Mouse (Mus musculus) midbrain, postnatal 0 days (tissue): ENCODE results near the gene Tmem233. TPM values are rescaled to one million over a fixed set of nuclear protein-coding genes. Genes with fewer than 3 reads are reported as not detected.

Experiments
- ATAC-seq: fragments of 200-750 bp; cut with Nextera tagmentation; 2 replicates; pipeline ENCODE4 v1.8.0; 2017; ENCODE audit warnings: moderate number of reproducible peaks, mild to moderate bottlenecking, moderate TSS enrichment, moderate library complexity; ENCODE audit not compliant: low FRiP score
- DNase-seq: peaks from one replicate; pipeline ENCODE4 v3.0.0-alpha.2; 2015; ENCODE audit warnings: low spot score
- H3K27ac ChIP-seq: fragments of 300-500 bp; sonication (generic); 2 replicates; pipeline ENCODE4 v1.5.1; 2014; ENCODE audit warnings: low read depth, mild to moderate bottlenecking, low read length, mixed read lengths
- H3K27me3 ChIP-seq: fragments of 300-500 bp; sonication (generic); 2 replicates; pipeline ENCODE4 v1.6.1; 2014; ENCODE audit warnings: low read length, control low read depth, mixed read lengths; ENCODE audit not compliant: insufficient read depth
- H3K36me3 ChIP-seq: fragments of 300-500 bp; sonication (generic); 2 replicates; pipeline ENCODE4 v1.6.1; 2014; ENCODE audit warnings: low read length, control low read depth, mixed read lengths; ENCODE audit not compliant: insufficient read depth
- H3K4me1 ChIP-seq: fragments of 300-500 bp; sonication (generic); 2 replicates; pipeline ENCODE4 v1.6.1; 2014; ENCODE audit warnings: mild to moderate bottlenecking, control low read depth, antibody characterized with exemption, low read length, mixed read lengths; ENCODE audit not compliant: insufficient read depth
- H3K4me2 ChIP-seq: fragments of 300-500 bp; sonication (generic); 2 replicates; pipeline ENCODE4 v1.6.1; 2014; ENCODE audit warnings: low read depth, mild to moderate bottlenecking, low read length, mixed read lengths; ENCODE audit not compliant: poor library complexity, severe bottlenecking
- H3K4me3 ChIP-seq: fragments of 300-500 bp; sonication (generic); 2 replicates; pipeline ENCODE4 v1.5.1; 2014; ENCODE audit warnings: low read depth, mild to moderate bottlenecking, low read length, moderate library complexity
- H3K9ac ChIP-seq: fragments of 300-500 bp; sonication (generic); replicated peaks from 2 replicates; pipeline ENCODE4 v1.6.1; 2014; ENCODE audit warnings: mild to moderate bottlenecking, low read length, moderate library complexity, mixed read lengths; ENCODE audit not compliant: poor library complexity, severe bottlenecking
- H3K9me3 ChIP-seq: fragments of 300-500 bp; sonication (generic); 2 replicates; pipeline ENCODE4 v1.6.1; 2016; ENCODE audit warnings: low read length, control low read depth
- CTCF ChIP-seq: IDR thresholded peaks from 2 replicates; pipeline ENCODE4 v1.5.1; 2016; ENCODE audit warnings: antibody characterized with exemption, mild to moderate bottlenecking
- WGBS: fragments of 180-500 bp; shearing (Covaris S2); extraction: QIAGEN DNeasy Blood & Tissue Kit; methylation state at CpG from one replicate; pipeline ENCODE4 v1.1.7; 2014; 5-methylcytosine and 5-hydroxymethylcytosine counted together
- polyA plus RNA-seq: library from polyadenylated mRNA; unstranded; fragments of >200 nt; fragmentation: Nextera tagmentation; extraction: Ambion mirVana; gene quantifications from 2 replicates; pipeline ENCODE4 v1.2.1, GENCODE M21; 2015
- total RNA-seq: library from RNA; depleted of rRNA; stranded (reverse); fragments of >200 nt; gene quantifications from 2 replicates; pipeline ENCODE4 v1.2.3, GENCODE M21; 2014

The Tmem233 gene
- total and polyA plus RNA-seq, 2 experiments from 2014 or later, result not detected

DNA sequence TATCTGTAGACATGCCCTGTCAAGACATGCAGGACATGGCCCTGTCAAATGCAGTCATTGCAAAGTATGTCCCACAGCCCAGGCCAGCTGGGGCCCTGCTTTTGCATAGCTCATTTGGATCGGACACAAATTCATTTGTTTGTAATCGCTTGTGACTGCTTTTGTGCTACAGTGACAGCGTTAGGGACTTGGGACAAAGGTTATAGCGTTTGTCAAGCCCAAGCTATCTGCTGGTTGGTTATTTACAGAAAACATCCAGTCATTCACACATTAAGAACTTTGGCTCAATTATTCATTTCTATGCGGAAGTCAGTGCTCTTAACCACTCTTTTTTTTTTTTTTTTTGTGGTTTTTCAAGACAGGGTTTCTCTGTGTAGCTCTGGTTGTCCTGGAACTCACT, 30.9 kb downstream of the Tmem233 start:
- no peak for ATAC-seq
- no peak overlapping the region for H3K9ac ChIP-seq
- no peak overlapping the region for H3K4me3 ChIP-seq
- no peak for TF ChIP-seq CTCF
- H3K9me3 ChIP-seq, result no peaks in the 10 kb centered on the region
- no peaks in the 10 kb centered on the region for H3K27me3 ChIP-seq
- H3K4me1 ChIP-seq, result no peaks in the 10 kb centered on the region
- H3K36me3 ChIP-seq, result no peaks in the 10 kb centered on the region
- no peak overlapping the region for H3K27ac ChIP-seq
- DNase-seq, result no peak
- WGBS, result 79% methylated on average over 5 of the region's 5 CpGs
- H3K4me2 ChIP-seq, result no peak overlapping the region

DNA sequence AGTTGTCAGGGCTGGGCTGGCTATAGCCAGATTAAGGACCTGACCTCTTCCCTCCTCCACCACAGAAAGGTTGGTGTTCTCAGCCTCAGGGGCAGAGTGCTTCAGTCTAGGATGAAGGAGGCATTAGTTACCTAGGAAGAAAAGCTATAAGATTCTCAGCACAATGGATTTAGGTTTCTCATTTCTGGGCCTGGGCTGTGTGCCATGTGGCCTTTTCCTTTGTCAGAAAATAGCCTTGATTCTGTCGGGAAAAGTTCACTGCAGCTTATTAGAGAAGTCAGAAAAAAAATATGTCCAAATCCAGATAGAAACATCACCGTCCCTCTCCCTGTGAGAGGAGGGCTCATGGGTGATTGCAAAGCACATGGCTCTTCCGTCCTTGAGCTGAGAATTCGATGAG, 33.2 kb downstream of the Tmem233 start:
- H3K27ac ChIP-seq, result no peak overlapping the region
- H3K27me3 ChIP-seq, result no peaks in the 10 kb centered on the region
- no peak overlapping the region for H3K4me2 ChIP-seq
- no peak overlapping the region for H3K9ac ChIP-seq
- no peaks in the 10 kb centered on the region for H3K9me3 ChIP-seq
- 70% methylated on average over 4 of the region's 4 CpGs for WGBS
- H3K36me3 ChIP-seq, result no peaks in the 10 kb centered on the region
- H3K4me1 ChIP-seq, result no peaks in the 10 kb centered on the region
- DNase-seq, result no peak
- no peak overlapping the region for H3K4me3 ChIP-seq
- no peak for ATAC-seq
- TF ChIP-seq CTCF, result no peak

DNA sequence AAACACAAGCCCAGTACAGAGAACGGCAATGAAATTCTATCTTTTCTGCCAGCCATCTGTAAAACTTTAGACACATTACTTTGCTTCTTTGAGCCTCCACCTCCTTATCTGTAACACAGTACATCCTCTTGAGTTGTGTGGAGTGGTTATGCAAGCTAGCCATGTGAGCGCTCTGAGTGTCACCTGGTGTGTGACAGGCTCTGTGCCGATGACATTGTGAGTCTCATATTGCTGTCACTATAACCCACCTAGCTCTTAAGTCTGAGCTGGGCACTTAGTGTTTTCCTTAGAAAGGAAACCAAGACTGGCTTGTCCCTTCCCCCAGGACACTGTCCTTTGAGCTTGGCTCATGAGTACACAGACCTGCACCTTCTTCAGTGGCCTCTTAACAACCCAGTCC, 34.7 kb downstream of the Tmem233 start:
- Histone ChIP-seq H3K9me3 (no peaks in the 10 kb centered on the region), H3K27ac (no peak overlapping the region), H3K4me1 (no peaks in the 10 kb centered on the region), H3K36me3 (no peaks in the 10 kb centered on the region), H3K4me2 (no peak overlapping the region), H3K27me3 (no peaks in the 10 kb centered on the region), H3K4me3 (no peak overlapping the region), H3K9ac (no peak overlapping the region)
- ATAC-seq (no peak), DNase-seq (no peak)
- no peak for TF ChIP-seq CTCF
- WGBS, result 95% methylated on average over 3 of the region's 3 CpGs

DNA sequence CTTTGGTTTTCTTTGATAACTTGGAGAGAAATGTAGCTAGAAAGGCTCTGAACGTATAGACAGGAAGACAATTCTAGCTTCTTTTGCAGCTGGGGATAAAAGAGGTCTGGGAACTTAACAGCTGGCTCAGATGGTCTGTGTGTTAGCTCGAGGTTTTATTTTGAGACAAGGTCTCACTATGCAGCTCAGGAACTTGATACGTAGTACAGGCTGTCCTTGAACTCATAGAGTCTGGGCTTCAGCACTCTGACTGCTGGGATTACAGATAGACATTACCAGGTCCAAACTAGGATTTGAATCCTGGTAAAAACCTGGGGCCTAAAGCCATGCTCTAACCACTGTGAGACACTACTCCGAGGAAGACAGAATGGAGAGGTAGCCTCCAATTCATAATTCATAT, 36.8 kb downstream of the Tmem233 start:
- Histone ChIP-seq H3K9ac (no peak overlapping the region), H3K27ac (no peak overlapping the region), H3K4me2 (no peak overlapping the region), H3K36me3 (no peaks in the 10 kb centered on the region), H3K9me3 (no peaks in the 10 kb centered on the region), H3K27me3 (no peaks in the 10 kb centered on the region), H3K4me3 (no peak overlapping the region), H3K4me1 (no peaks in the 10 kb centered on the region)
- no peak for TF ChIP-seq CTCF
- DNase-seq (no peak), ATAC-seq (no peak)
- 80% methylated on average over 4 of the region's 4 CpGs for WGBS

DNA sequence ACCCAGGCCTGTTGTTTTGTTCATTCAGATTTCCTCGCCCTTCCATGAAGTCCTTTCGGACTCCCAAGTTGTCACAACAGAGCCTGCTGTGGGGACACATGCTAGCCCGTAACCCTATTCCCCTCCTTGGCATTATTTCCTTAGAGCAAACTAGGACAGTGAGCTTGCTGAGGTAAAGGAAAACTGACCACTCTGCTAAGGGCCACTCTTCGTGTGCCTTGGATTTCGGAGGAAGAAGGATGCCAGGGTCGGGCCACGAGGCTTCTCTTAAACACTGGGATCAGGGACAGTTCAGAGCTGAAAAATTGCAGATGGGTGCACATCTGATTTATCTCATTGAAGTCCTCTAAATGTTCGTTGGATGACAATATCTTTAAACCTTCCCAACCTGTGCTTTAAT, 37.5 kb downstream of the Tmem233 start:
- no peaks in the 10 kb centered on the region for H3K9me3 ChIP-seq
- H3K27me3 ChIP-seq, result no peaks in the 10 kb centered on the region
- DNase-seq (no peak), ATAC-seq (no peak)
- H3K9ac ChIP-seq, result no peak overlapping the region
- no peaks in the 10 kb centered on the region for H3K36me3 ChIP-seq
- WGBS, result 85% methylated on average over 8 of the region's 8 CpGs
- no peaks in the 10 kb centered on the region for H3K4me1 ChIP-seq
- H3K27ac ChIP-seq, result no peak overlapping the region
- TF ChIP-seq CTCF, result no peak
- no peak overlapping the region for H3K4me2 ChIP-seq
- H3K4me3 ChIP-seq, result no peak overlapping the region

DNA sequence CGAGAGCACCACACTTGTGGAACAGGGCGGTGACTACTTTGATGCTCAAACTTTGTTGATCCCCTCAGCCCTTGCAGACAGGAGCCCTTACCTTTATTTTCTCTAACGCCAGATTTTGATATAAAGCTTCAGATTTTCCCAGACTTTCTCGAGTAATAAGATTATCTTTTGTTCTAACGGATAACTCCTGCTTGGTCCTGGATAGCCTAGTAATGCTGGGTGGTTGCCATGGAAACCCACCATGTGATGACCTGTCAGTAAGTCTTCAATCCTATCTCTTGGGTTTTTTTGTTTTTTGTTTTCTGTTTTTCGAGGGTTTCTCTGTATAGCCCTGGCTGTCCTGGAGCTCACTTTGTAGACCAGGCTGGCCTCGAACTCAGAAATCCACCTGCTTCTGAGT, 40.8 kb downstream of the Tmem233 start:
- WGBS, result 29% methylated on average over 7 of the region's 7 CpGs
- H3K27me3 ChIP-seq, result no peaks in the 10 kb centered on the region
- no peaks in the 10 kb centered on the region for H3K36me3 ChIP-seq
- no peaks in the 10 kb centered on the region for H3K4me1 ChIP-seq
- ATAC-seq (no peak), DNase-seq (no peak)
- no peak overlapping the region for H3K4me2 ChIP-seq
- no peaks in the 10 kb centered on the region for H3K9me3 ChIP-seq
- no peak for TF ChIP-seq CTCF
- H3K4me3 ChIP-seq, result no peak overlapping the region
- no peak overlapping the region for H3K9ac ChIP-seq
- no peak overlapping the region for H3K27ac ChIP-seq
